Mouse (Mus musculus) hindbrain, embryonic 10.5 days (tissue): ENCODE measurements around the gene Hist3h2a. TPM values are rescaled to one million over a fixed set of nuclear protein-coding genes. Genes with fewer than 3 reads are reported as not detected.
A peak's percentile ranks its signal among the peaks of the same experiment; 100 is the strongest.
"Not testable (repeated sequence)": the region's sequence is repeated elsewhere in the genome, so short reads cannot be mapped to it uniquely, and the experiment has no call there.

Source experiments
- DNase-seq: peaks from one replicate; pipeline ENCODE4 v3.0.0-alpha.2; 2017; ENCODE audit warnings: low spot score
- H3K27ac ChIP-seq: fragments of 300-500 bp; sonication (generic); 2 replicates; pipeline ENCODE4 v1.5.1; 2016; ENCODE audit warnings: mild to moderate bottlenecking, moderate library complexity
- H3K27me3 ChIP-seq: fragments of 300-500 bp; sonication (generic); 2 replicates; pipeline ENCODE4 v1.6.1; 2016; ENCODE audit warnings: mild to moderate bottlenecking; ENCODE audit not compliant: poor library complexity, insufficient read depth, severe bottlenecking
- H3K36me3 ChIP-seq: fragments of 300-500 bp; sonication (generic); 2 replicates; pipeline ENCODE4 v1.6.1; 2016; ENCODE audit warnings: mild to moderate bottlenecking, moderate library complexity
- H3K4me1 ChIP-seq: fragments of 300-500 bp; sonication (generic); replicated peaks from 2 replicates; pipeline ENCODE4 v1.6.1; 2016; ENCODE audit warnings: mild to moderate bottlenecking
- H3K4me3 ChIP-seq: fragments of 300-500 bp; sonication (generic); 2 replicates; pipeline ENCODE4 v1.5.1; 2016; ENCODE audit warnings: mild to moderate bottlenecking, moderate library complexity
- H3K9me3 ChIP-seq: fragments of 300-500 bp; sonication (generic); 2 replicates; pipeline ENCODE4 v1.6.1; 2016; ENCODE audit warnings: mild to moderate bottlenecking, moderate library complexity
- WGBS: fragments of 180-500 bp; shearing (Covaris S2); methylation state at CpG from one replicate; pipeline ENCODE4 v1.1.7; 2016; 5-methylcytosine and 5-hydroxymethylcytosine counted together
- polyA plus RNA-seq: library from polyadenylated mRNA; unstranded; fragments of >200 nt; fragmentation: Nextera tagmentation; extraction: Ambion mirVana; gene quantifications from 2 replicates; pipeline ENCODE4 v1.2.1, GENCODE M21; 2016

The Hist3h2a gene
- polyA plus RNA-seq, 1 experiment from 2014 or later: 49.0 TPM

DNA sequence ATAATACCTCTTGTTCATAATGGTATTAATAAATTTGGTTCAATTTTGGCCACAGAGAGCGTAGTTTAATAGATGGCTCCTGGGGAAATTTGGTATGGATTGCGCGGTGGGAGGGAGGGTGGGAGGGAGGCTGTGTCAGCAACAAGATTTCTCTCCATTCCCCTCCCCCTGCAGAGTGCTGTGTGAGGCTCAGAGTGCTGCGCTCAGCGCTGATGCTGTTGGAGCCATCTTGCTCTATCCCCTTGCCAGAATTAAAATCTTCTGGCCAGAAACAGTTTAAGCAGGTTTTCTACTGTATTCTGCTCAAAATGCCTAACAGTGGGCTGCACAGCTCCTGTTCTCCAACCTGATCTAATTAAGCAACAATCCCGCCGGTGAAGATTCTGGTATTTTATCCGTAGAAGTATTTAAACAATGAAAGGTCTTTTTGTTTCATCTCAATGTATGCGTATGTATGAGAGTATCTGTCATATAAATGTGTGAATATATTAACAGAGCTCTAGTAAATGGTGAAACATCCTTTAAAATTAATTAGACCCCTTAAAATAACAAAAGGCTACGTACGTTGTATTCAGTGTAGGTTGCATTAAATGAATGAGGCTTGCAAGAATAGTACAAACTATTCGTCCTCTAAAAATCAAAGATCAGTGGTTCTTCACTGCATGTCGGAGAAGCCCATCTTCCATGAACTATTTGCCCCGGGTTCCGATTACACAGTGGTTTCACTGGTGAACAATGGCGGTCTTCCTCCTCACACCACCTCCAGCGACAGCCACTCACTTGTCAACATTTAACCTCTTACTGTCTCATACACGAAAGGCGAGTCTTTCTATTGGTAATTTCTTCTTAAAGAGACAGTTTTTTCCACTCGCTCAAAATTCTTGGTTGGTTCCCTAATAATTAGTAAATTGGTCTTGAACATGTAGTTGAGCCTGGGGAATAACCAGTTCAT lies 4.7 kb upstream of the Hist3h2a start:
- WGBS: 5% methylated on average over 20 of the region's 20 CpGs

GRCm38 (mm10) chr11:58951210-58951609 lies 3.3 kb upstream of the Hist3h2a start:
- H3K27ac ChIP-seq: no peak overlapping the region

More for the DNA sequence above, 4.7 kb upstream of the Hist3h2a start:
- Histone ChIP-seq H3K27me3 (peaks cover 14% of the 10 kb centered on the region; the same call in 1 of the 2 replicates), H3K4me3 (peak overlapping the region; percentile 68), H3K4me1 (peaks cover 29% of the 10 kb centered on the region), H3K36me3 (no peaks in the 10 kb centered on the region), H3K9me3 (no peaks in the 10 kb centered on the region), H3K27ac (peak overlapping the region; percentile 95)
- peak; percentile 66 for DNase-seq

DNA sequence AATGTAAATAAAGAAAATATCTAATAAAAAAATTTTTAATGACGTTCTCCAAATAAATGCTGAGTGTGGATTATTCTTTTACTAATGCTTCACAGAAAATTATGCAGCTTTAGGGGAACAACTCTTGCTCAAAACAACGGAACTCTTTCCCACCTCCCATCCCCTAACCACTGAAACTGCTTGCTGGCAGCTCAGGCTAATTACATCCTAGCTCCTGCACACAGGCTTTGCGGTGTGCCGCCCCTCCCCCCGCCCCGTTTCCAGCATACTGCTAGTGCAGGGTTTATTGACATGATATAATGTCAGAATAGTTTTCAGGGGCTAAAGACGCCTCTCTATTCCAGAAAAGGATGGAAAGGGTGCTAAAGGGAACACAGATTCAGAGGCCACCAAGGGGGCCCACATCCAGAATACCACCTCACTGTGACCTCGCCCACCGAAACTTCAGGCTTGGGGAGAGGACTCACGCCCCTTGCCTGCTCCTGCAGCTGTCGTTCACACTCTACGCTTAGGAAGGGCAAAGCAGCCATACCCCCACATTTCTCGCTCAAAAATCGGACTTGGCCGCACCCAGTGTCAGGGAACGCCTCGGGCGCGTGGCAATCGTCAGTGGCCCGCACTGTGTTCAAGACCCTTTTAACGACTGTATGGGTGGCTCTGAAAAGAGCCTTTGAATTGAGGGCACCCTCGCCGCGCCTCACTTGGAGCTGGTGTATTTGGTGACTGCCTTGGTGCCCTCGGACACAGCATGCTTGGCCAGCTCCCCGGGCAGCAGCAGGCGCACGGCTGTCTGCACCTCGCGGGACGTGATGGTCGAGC lies 925 bp upstream of the Hist3h2a start:
- H3K36me3 ChIP-seq: peaks cover 14% of the 10 kb centered on the region
- WGBS: under 1% methylated on average over 33 of the region's 33 CpGs
- peak overlapping the region; percentile 97 for H3K27ac ChIP-seq
- peak overlapping the region; percentile 89 for H3K4me3 ChIP-seq
- peaks cover 8% of the 10 kb centered on the region for H3K27me3 ChIP-seq
- H3K9me3 ChIP-seq: no peaks in the 10 kb centered on the region
- peaks cover 42% of the 10 kb centered on the region for H3K4me1 ChIP-seq
- DNase-seq: peak; percentile 68

More at GRCm38 (mm10) chr11:58951210-58951609, 3.3 kb upstream of the Hist3h2a start:
- Histone ChIP-seq H3K27me3 (peaks cover 7% of the 10 kb centered on the region; the same call in 1 of the 2 replicates), H3K4me1 (peaks cover 36% of the 10 kb centered on the region), H3K9me3 (no peaks in the 10 kb centered on the region), H3K36me3 (no peaks in the 10 kb centered on the region), H3K4me3 (no peak overlapping the region)
- WGBS: 75% methylated on average over 5 of the region's 5 CpGs
- DNase-seq: no peak

GRCm38 (mm10) chr11:58954170-58954419 lies 390 bp upstream of the Hist3h2a start:
- WGBS: under 1% methylated on average over 17 of the region's 17 CpGs
- H3K4me1 ChIP-seq: peaks cover 42% of the 10 kb centered on the region
- H3K4me3 ChIP-seq: peak overlapping the region; percentile 89
- peak overlapping the region; percentile 97 for H3K27ac ChIP-seq
- H3K9me3 ChIP-seq, H3K27me3 ChIP-seq, DNase-seq: not testable (repeated sequence)
- peaks cover 15% of the 10 kb centered on the region for H3K36me3 ChIP-seq

DNA sequence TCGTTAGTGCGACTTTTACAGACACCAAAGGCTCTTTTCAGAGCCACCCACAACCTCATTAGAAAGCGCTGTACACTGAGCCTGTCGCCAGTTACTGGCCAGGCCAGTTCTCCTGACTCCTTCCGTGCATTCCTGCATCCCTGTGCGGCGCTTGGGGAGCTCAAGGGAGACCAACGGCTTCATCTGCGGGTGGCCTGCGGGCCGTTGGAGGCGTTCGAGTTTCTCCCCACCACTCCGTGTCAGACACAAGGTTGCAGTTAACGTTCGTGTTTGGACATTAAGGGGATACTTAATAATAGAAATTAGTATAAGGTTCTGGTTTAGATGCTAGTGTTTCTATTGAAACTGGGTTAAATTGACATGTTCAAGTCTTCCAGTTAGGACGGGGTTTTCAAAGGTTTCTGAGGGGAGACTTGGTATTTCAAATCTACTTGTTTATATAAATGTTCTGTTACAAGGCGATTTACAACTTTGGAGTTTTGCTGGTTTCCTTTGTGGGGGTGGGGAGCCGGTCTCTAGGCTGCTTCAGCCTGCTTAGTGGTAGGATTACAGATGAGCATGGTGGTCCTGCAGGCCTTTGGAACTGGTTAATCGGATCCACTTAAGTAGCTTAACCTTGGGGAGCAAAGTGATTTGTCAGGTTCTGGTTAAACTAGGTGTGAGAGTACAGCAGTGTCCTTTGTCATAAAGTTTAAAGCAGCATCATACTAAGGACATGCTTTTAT lies 820 bp downstream of the Hist3h2a start:
- Histone ChIP-seq H3K27me3 (peaks cover 9% of the 10 kb centered on the region), H3K4me1 (peaks cover 48% of the 10 kb centered on the region), H3K27ac (peak overlapping the region; percentile 97), H3K9me3 (no peaks in the 10 kb centered on the region), H3K4me3 (peak overlapping the region; percentile 89), H3K36me3 (peaks cover 15% of the 10 kb centered on the region)
- under 1% methylated on average over 20 of the region's 20 CpGs for WGBS
- DNase-seq: no peak

- Histone ChIP-seq H3K4me1 (peaks cover 44% of the 10 kb centered on the region), H3K27ac (peak overlapping the region; percentile 97), H3K27me3 (peaks cover 9% of the 10 kb centered on the region), H3K9me3 (no peaks in the 10 kb centered on the region), H3K4me3 (peak overlapping the region; percentile 89), H3K36me3 (peaks cover 15% of the 10 kb centered on the region)
- 48% methylated on average over 8 of the region's 8 CpGs for WGBS
- no peak for DNase-seq
Observed at GRCm38 (mm10) chr11:58955868-58956257, 1.4 kb downstream of the Hist3h2a start.

- no peak for DNase-seq
- Histone ChIP-seq H3K27ac (no peak overlapping the region), H3K36me3 (peaks cover 15% of the 10 kb centered on the region), H3K4me3 (peak overlapping the region; percentile 89), H3K9me3 (peaks cover 8% of the 10 kb centered on the region), H3K4me1 (peaks cover 44% of the 10 kb centered on the region), H3K27me3 (peaks cover 18% of the 10 kb centered on the region)
- WGBS: 87% methylated on average over 5 of the region's 5 CpGs
Observed at GRCm38 (mm10) chr11:58957226-58957914, 2.9 kb downstream of the Hist3h2a start.

DNA sequence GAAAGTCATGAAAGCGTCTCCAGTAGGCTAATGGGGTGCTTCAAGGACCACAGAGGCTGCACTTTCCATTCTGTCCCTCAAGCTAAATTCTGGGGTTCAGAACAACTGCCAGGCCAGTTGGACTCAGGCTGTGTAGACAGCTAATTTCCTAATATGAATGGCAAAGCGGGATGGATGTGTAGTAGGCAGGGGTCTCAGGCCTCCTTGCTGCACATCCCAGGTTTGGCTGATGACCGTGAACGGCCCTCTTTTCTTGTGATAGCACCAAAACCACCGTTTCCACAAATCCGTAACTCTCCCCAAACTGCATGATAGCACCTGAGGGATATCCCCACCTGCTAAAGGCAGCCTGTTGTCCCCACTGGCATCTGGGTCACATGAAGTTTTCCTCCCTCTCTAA lies 4.1 kb downstream of the Hist3h2a start:
- no peak for DNase-seq
- 87% methylated on average over 6 of the region's 6 CpGs for WGBS

DNA sequence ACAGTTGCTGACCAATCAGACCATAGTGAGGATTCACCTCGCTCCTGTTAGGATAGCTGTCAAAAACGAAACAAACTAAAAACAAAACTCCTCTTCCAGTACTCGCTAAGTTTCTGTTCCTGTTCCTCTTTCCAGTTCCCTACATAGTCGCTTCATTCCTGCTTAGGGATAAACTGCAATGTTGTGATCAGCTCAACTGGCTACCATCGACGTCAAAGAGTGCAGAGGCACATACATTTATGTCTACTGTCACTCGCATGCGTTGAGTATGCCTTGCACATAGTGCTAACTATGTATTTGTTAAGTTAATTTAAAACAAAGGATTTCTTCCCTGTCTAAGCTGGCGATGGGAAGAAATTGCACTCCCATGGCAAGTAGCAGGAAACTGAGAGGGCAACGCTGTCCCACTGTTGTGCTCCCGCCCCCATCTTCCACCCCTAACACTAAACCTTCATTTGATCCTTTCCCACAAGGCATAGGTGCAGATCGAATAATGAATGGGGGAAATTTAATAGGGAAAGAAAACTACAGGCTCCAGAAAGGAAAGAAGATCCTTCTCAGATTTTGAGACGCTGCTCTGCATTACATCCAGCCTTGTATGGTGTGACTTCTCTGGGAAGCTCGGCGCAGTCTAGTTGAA lies 4.8 kb downstream of the Hist3h2a start:
- H3K36me3 ChIP-seq: peaks cover 15% of the 10 kb centered on the region
- H3K27me3 ChIP-seq: peaks cover 36% of the 10 kb centered on the region
- H3K9me3 ChIP-seq: peaks cover 8% of the 10 kb centered on the region
- peak overlapping the region; percentile 71; the same call in 1 of the 2 replicates for H3K27ac ChIP-seq
- H3K4me1 ChIP-seq: peaks cover 43% of the 10 kb centered on the region
- WGBS: 40% methylated on average over 15 of the region's 15 CpGs
- DNase-seq: no peak
- peak overlapping the region; percentile 59 for H3K4me3 ChIP-seq

More for the DNA sequence above, 4.1 kb downstream of the Hist3h2a start:
- H3K36me3 ChIP-seq: peaks cover 15% of the 10 kb centered on the region
- H3K4me3 ChIP-seq: no peak overlapping the region
- H3K27me3 ChIP-seq: peaks cover 29% of the 10 kb centered on the region
- peaks cover 40% of the 10 kb centered on the region for H3K4me1 ChIP-seq
- peaks cover 8% of the 10 kb centered on the region for H3K9me3 ChIP-seq
- no peak overlapping the region for H3K27ac ChIP-seq

DNA sequence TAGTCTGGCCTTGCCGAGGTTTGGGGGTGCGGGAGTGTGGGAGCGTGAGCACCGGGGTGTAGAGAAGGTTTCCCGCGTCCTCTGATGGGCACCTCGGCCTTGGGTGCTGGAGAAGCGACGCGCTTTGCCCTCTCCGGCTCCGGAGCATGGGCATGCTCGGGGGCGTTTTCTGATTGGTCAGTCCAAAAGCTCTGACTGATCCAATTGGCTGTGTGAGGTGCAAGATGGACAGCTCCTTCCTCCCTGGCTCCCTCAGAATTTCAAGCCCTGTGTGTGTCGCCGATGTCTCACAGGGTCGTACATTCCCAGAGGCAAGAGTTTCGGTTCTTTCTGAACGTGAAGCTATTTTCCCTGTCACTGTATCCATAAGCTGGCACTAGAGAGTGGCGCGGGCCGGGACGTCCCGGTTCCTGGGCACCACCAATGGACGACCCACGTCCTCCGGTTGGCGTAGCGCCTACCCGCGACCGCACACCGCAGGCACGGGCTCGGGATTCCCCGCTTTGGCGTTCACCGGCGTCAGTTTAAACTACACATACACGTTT lies 5.5 kb downstream of the Hist3h2a start:
- Histone ChIP-seq H3K9me3 (peaks cover 8% of the 10 kb centered on the region), H3K36me3 (peaks cover 15% of the 10 kb centered on the region), H3K27ac (peak overlapping the region; percentile 71), H3K4me3 (peak overlapping the region; percentile 59), H3K27me3 (peaks cover 36% of the 10 kb centered on the region), H3K4me1 (peaks cover 50% of the 10 kb centered on the region)
- DNase-seq: peak; percentile 83
- WGBS: 5% methylated on average over 40 of the region's 40 CpGs

- Histone ChIP-seq H3K4me1 (peaks cover 47% of the 10 kb centered on the region), H3K4me3 (0 out of 2 replicates have a peak overlapping the region, but pooled peaks have one; percentile 11), H3K9me3 (peaks cover 8% of the 10 kb centered on the region), H3K27ac (no peak overlapping the region), H3K36me3 (peaks cover 15% of the 10 kb centered on the region), H3K27me3 (peaks cover 36% of the 10 kb centered on the region)
- 61% methylated on average over 50 of the region's 50 CpGs for WGBS
- DNase-seq: no peak
Observed at GRCm38 (mm10) chr11:58961364-58962177, 7.1 kb downstream of the Hist3h2a start.
